Mouse (Mus musculus) stomach, embryonic 16.5 days (tissue): ENCODE measurements around the gene Dner. TPM values are rescaled to one million over a fixed set of nuclear protein-coding genes. Genes with fewer than 3 reads are reported as not detected.

Experiments
- ATAC-seq: fragments of 200-750 bp; cut with Nextera tagmentation; 2 replicates; pipeline ENCODE4 v1.8.0; 2017; ENCODE audit warnings: moderate number of reproducible peaks, moderate TSS enrichment; ENCODE audit not compliant: insufficient read depth, low FRiP score
- H3K27ac ChIP-seq: fragments of 300-500 bp; sonication (generic); 2 replicates; pipeline ENCODE4 v1.5.1; 2014; ENCODE audit warnings: low read length
- H3K27me3 ChIP-seq: fragments of 300-500 bp; sonication (generic); 2 replicates; pipeline ENCODE4 v1.6.1; 2014; ENCODE audit warnings: low read length, control low read depth, mixed read lengths; ENCODE audit not compliant: control insufficient read depth, insufficient read depth
- H3K36me3 ChIP-seq: fragments of 300-500 bp; sonication (generic); 2 replicates; pipeline ENCODE4 v1.6.1; 2014; ENCODE audit warnings: low read length; ENCODE audit not compliant: control insufficient read depth, insufficient read depth
- H3K4me1 ChIP-seq: fragments of 300-500 bp; sonication (generic); 2 replicates; pipeline ENCODE4 v1.6.1; 2014; ENCODE audit warnings: low read length, control low read depth, mixed read lengths; ENCODE audit not compliant: control insufficient read depth, insufficient read depth
- H3K4me2 ChIP-seq: fragments of 300-500 bp; sonication (generic); 2 replicates; pipeline ENCODE4 v1.6.1; 2014; ENCODE audit warnings: low read depth, low read length, mixed read lengths
- H3K4me3 ChIP-seq: fragments of 300-500 bp; sonication (generic); replicated peaks from 2 replicates; pipeline ENCODE4 v1.5.1; 2014; ENCODE audit warnings: mild to moderate bottlenecking, low read length
- H3K9ac ChIP-seq: fragments of 300-500 bp; sonication (generic); 2 replicates; pipeline ENCODE4 v1.6.1; 2014; ENCODE audit warnings: low read length
- H3K9me3 ChIP-seq: fragments of 300-500 bp; sonication (generic); replicated peaks from 2 replicates; pipeline ENCODE4 v1.6.1; 2016; ENCODE audit warnings: low read length, control low read depth; ENCODE audit not compliant: control insufficient read depth
- WGBS: fragments of 180-500 bp; shearing (Covaris S2); extraction: QIAGEN DNeasy Blood & Tissue Kit; methylation state at CpG from one replicate; pipeline ENCODE4 v1.1.7; 2014; 5-methylcytosine and 5-hydroxymethylcytosine counted together
- polyA plus RNA-seq: library from polyadenylated mRNA; unstranded; fragments of >200 nt; fragmentation: Nextera tagmentation; extraction: Ambion mirVana; gene quantifications from 2 replicates; pipeline ENCODE4 v1.2.1, GENCODE M21; 2015

Gene Dner
- polyA plus RNA-seq, 1 experiment from 2014 or later: 3.2 TPM

GRCm38 (mm10) chr1:84709810-84710785, 14.1 kb upstream of the Dner start:
- peak overlapping the region; percentile 18 for H3K4me3 ChIP-seq
- no peaks in the 10 kb centered on the region for H3K27me3 ChIP-seq
- no peak overlapping the region for H3K9ac ChIP-seq
- no peaks in the 10 kb centered on the region for H3K4me1 ChIP-seq
- no peak overlapping the region for H3K27ac ChIP-seq
- H3K9me3 ChIP-seq: no peaks in the 10 kb centered on the region
- H3K36me3 ChIP-seq: no peaks in the 10 kb centered on the region
- peak overlapping the region; percentile 45 for H3K4me2 ChIP-seq
- ATAC-seq: no peak
- 13% methylated on average over 31 of the region's 31 CpGs for WGBS

- no peak for ATAC-seq
- Histone ChIP-seq H3K4me3 (no peak overlapping the region), H3K4me1 (no peaks in the 10 kb centered on the region), H3K36me3 (no peaks in the 10 kb centered on the region), H3K9me3 (no peaks in the 10 kb centered on the region), H3K27me3 (no peaks in the 10 kb centered on the region), H3K27ac (no peak overlapping the region), H3K9ac (no peak overlapping the region), H3K4me2 (0 out of 2 replicates have a peak overlapping the region, but pooled peaks have one; percentile 27)
- 28% methylated on average over 5 of the region's 5 CpGs for WGBS
Measured at GRCm38 (mm10) chr1:84709406-84709805, 13.4 kb upstream of the Dner start.

GRCm38 (mm10) chr1:84700254-84700653, 4.2 kb upstream of the Dner start:
- no peak overlapping the region for H3K27ac ChIP-seq
- 93% methylated on average over 6 of the region's 6 CpGs for WGBS
- no peaks in the 10 kb centered on the region for H3K9me3 ChIP-seq
- H3K36me3 ChIP-seq: no peaks in the 10 kb centered on the region
- ATAC-seq: no peak
- H3K9ac ChIP-seq: no peak overlapping the region
- no peak overlapping the region for H3K4me2 ChIP-seq
- peaks cover 3% of the 10 kb centered on the region; the same call in 1 of the 2 replicates for H3K4me1 ChIP-seq
- H3K4me3 ChIP-seq: no peak overlapping the region
- peaks cover 10% of the 10 kb centered on the region for H3K27me3 ChIP-seq

- 2% methylated on average over 2 of the region's 2 CpGs for WGBS
- Histone ChIP-seq H3K4me3 (no peak overlapping the region), H3K4me2 (no peak overlapping the region), H3K27ac (no peak overlapping the region), H3K4me1 (peaks cover 3% of the 10 kb centered on the region; the same call in 1 of the 2 replicates), H3K27me3 (peaks cover 24% of the 10 kb centered on the region), H3K36me3 (no peaks in the 10 kb centered on the region), H3K9me3 (no peaks in the 10 kb centered on the region), H3K9ac (no peak overlapping the region)
- ATAC-seq: no peak
Measured at GRCm38 (mm10) chr1:84697136-84697535, 1.1 kb upstream of the Dner start.

GRCm38 (mm10) chr1:84694688-84695474, 1.1 kb downstream of the Dner start:
- H3K9me3 ChIP-seq: no peaks in the 10 kb centered on the region
- peak overlapping the region; percentile 48 for H3K4me3 ChIP-seq
- peaks cover 3% of the 10 kb centered on the region; the same call in 1 of the 2 replicates for H3K4me1 ChIP-seq
- WGBS: 11% methylated on average over 26 of the region's 26 CpGs
- H3K27ac ChIP-seq: no peak overlapping the region
- peaks cover 24% of the 10 kb centered on the region for H3K27me3 ChIP-seq
- no peaks in the 10 kb centered on the region for H3K36me3 ChIP-seq
- no peak overlapping the region; the same call in 1 of the 2 replicates for H3K9ac ChIP-seq
- peak; percentile 38; the same call in 1 of the 2 replicates for ATAC-seq
- peak overlapping the region; percentile 84 for H3K4me2 ChIP-seq

- ATAC-seq: no peak
Measured at GRCm38 (mm10) chr1:84677910-84678309, 18.1 kb downstream of the Dner start.

GRCm38 (mm10) chr1:84668100-84668846, 27.7 kb downstream of the Dner start:
- H3K4me2 ChIP-seq: no peak overlapping the region
- H3K36me3 ChIP-seq: no peaks in the 10 kb centered on the region
- H3K9ac ChIP-seq: no peak overlapping the region
- ATAC-seq: no peak
- WGBS: 73% methylated on average over 7 of the region's 7 CpGs
- no peaks in the 10 kb centered on the region for H3K9me3 ChIP-seq
- no peak overlapping the region for H3K4me3 ChIP-seq
- H3K27me3 ChIP-seq: no peaks in the 10 kb centered on the region
- H3K27ac ChIP-seq: no peak overlapping the region
- no peaks in the 10 kb centered on the region for H3K4me1 ChIP-seq

More at GRCm38 (mm10) chr1:84677910-84678309, 18.1 kb downstream of the Dner start:
- Histone ChIP-seq H3K27ac (no peak overlapping the region), H3K4me1 (no peaks in the 10 kb centered on the region), H3K4me2 (no peak overlapping the region), H3K27me3 (no peaks in the 10 kb centered on the region), H3K36me3 (no peaks in the 10 kb centered on the region), H3K9ac (no peak overlapping the region), H3K9me3 (no peaks in the 10 kb centered on the region), H3K4me3 (no peak overlapping the region)
- WGBS: 56% methylated on average over 4 of the region's 4 CpGs

- 73% methylated on average over 4 of the region's 4 CpGs for WGBS
- Histone ChIP-seq H3K4me3 (no peak overlapping the region), H3K36me3 (no peaks in the 10 kb centered on the region), H3K27ac (no peak overlapping the region), H3K27me3 (no peaks in the 10 kb centered on the region), H3K4me1 (no peaks in the 10 kb centered on the region), H3K9ac (no peak overlapping the region), H3K9me3 (no peaks in the 10 kb centered on the region), H3K4me2 (no peak overlapping the region)
- no peak for ATAC-seq
Measured at GRCm38 (mm10) chr1:84667660-84668059, 28.4 kb downstream of the Dner start.
